Mouse (Mus musculus) liver, postnatal 0 days (tissue): ENCODE results near the gene Sdsl. TPM values are rescaled to one million over a fixed set of nuclear protein-coding genes. Genes with fewer than 3 reads are reported as not detected.

Experiments
- ATAC-seq: fragments of 200-750 bp; cut with Nextera tagmentation; 2 replicates; pipeline ENCODE4 v1.8.0; 2017; ENCODE audit warnings: mild to moderate bottlenecking, moderate library complexity
- DNase-seq: peaks from one replicate; pipeline ENCODE4 v3.0.0-alpha.2; 2016
- H3K27ac ChIP-seq: fragments of 300-500 bp; sonication (generic); 2 replicates; pipeline ENCODE4 v1.5.1; 2014; ENCODE audit warnings: antibody characterized with exemption, moderate library complexity, mild to moderate bottlenecking, low read depth
- H3K27me3 ChIP-seq: fragments of 300-500 bp; sonication (generic); 2 replicates; pipeline ENCODE4 v1.6.1; 2014; ENCODE audit warnings: low read length, control low read depth, mixed read lengths; ENCODE audit not compliant: insufficient read depth
- H3K36me3 ChIP-seq: fragments of 300-500 bp; sonication (generic); replicated peaks from 2 replicates; pipeline ENCODE4 v1.6.1; 2014; ENCODE audit warnings: mild to moderate bottlenecking, control low read depth, low read length, moderate library complexity, mixed read lengths; ENCODE audit not compliant: insufficient read depth
- H3K4me1 ChIP-seq: fragments of 300-500 bp; sonication (generic); 2 replicates; pipeline ENCODE4 v1.6.1; 2014; ENCODE audit warnings: antibody characterized with exemption, mild to moderate bottlenecking, control low read depth; ENCODE audit not compliant: insufficient read depth
- H3K4me2 ChIP-seq: fragments of 300-500 bp; sonication (generic); 2 replicates; pipeline ENCODE4 v1.6.1; 2014; ENCODE audit warnings: low read depth, mild to moderate bottlenecking, low read length, moderate library complexity, mixed read lengths
- H3K4me3 ChIP-seq: fragments of 300-500 bp; sonication (generic); 2 replicates; pipeline ENCODE4 v1.5.1; 2014; ENCODE audit warnings: low read depth, low read length
- H3K9ac ChIP-seq: fragments of 300-500 bp; sonication (generic); replicated peaks from 2 replicates; pipeline ENCODE4 v1.6.1; 2014; ENCODE audit warnings: mild to moderate bottlenecking, moderate library complexity
- H3K9me3 ChIP-seq: fragments of 300-500 bp; sonication (generic); 2 replicates; pipeline ENCODE4 v1.6.1; 2016; ENCODE audit warnings: mild to moderate bottlenecking, control low read depth, low read length, mixed read lengths
- CTCF ChIP-seq: sonication (generic); IDR thresholded peaks from 2 replicates; pipeline ENCODE4 v1.5.1; 2016; ENCODE audit warnings: antibody characterized with exemption, low read depth
- EP300 ChIP-seq: IDR thresholded peaks from 2 replicates; pipeline ENCODE4 v1.6.1; 2016; ENCODE audit warnings: antibody characterized with exemption, low read depth, mild to moderate bottlenecking
- WGBS: fragments of 180-500 bp; shearing (Covaris S2); extraction: QIAGEN DNeasy Blood & Tissue Kit; methylation state at CpG from one replicate; pipeline ENCODE4 v1.1.7; 2014; ENCODE audit not compliant: insufficient replicate concordance; 5-methylcytosine and 5-hydroxymethylcytosine counted together
- polyA plus RNA-seq: library from polyadenylated mRNA; unstranded; fragments of >200 nt; fragmentation: Nextera tagmentation; extraction: Ambion mirVana; gene quantifications from 2 replicates; pipeline ENCODE4 v1.2.1, GENCODE M21; 2015

Sdsl gene
- polyA plus RNA-seq, 1 experiment from 2014 or later: 21.0 TPM

DNA sequence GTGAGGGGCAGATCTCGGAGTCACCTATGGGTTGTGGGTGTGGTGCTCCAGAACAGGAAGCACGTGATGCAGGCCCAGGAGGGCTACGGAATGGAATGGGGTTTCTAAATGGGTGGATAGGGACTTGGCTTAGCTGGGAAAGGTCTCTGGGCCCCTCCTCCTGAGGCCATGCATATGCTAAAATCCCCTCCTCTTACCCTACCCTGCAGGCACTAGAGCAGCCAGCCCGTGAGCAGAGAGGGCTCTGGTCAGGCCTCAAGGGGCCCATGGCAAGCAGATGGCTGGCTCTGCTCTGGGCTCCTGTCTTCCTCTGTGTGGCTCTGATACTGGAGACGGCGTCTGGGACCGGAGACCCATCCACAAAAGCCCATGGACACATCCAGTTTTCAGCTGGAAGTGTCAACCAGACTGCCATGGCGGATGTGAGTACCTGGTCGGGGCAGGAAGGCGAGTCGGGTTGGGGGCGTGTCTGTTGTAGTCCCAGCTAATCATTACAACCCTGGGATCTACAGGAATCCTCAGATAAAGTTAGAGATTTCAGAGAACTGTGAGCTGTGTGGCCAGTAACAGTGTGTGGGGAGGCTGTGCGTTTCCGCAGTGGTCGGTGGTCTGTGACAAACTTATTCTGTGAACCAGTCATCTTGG, 40.4 kb upstream of the Sdsl start:
- peak overlapping the region; percentile 21; the same call in 1 of the 2 replicates for H3K9ac ChIP-seq
- no peak for ATAC-seq
- DNase-seq: no peak
- peak overlapping the region; percentile 95 for H3K27ac ChIP-seq
- no peaks in the 10 kb centered on the region for H3K27me3 ChIP-seq
- TF ChIP-seq CTCF (no peak), EP300 (no peak)
- peaks cover 37% of the 10 kb centered on the region for H3K4me1 ChIP-seq
- no peaks in the 10 kb centered on the region for H3K9me3 ChIP-seq
- WGBS: 63% methylated on average over 15 of the region's 15 CpGs
- peak overlapping the region; percentile 68 for H3K4me2 ChIP-seq
- H3K36me3 ChIP-seq: no peaks in the 10 kb centered on the region
- H3K4me3 ChIP-seq: peak overlapping the region; percentile 55

- H3K27me3 ChIP-seq: no peaks in the 10 kb centered on the region
- peak overlapping the region; percentile 63 for H3K9ac ChIP-seq
- H3K4me3 ChIP-seq: peak overlapping the region; percentile 55
- TF ChIP-seq CTCF (no peak), EP300 (no peak)
- DNase-seq (peak; percentile 57), ATAC-seq (no peak)
- peak overlapping the region; percentile 68 for H3K4me2 ChIP-seq
- H3K27ac ChIP-seq: peak overlapping the region; percentile 95
- no peaks in the 10 kb centered on the region for H3K9me3 ChIP-seq
- H3K36me3 ChIP-seq: no peaks in the 10 kb centered on the region
- H3K4me1 ChIP-seq: peaks cover 27% of the 10 kb centered on the region
- WGBS: 6% methylated on average over 14 of the region's 14 CpGs
These were observed 39.1 kb upstream of the Sdsl start for GRCm38 (mm10) chr5:120511643-120512220.

DNA sequence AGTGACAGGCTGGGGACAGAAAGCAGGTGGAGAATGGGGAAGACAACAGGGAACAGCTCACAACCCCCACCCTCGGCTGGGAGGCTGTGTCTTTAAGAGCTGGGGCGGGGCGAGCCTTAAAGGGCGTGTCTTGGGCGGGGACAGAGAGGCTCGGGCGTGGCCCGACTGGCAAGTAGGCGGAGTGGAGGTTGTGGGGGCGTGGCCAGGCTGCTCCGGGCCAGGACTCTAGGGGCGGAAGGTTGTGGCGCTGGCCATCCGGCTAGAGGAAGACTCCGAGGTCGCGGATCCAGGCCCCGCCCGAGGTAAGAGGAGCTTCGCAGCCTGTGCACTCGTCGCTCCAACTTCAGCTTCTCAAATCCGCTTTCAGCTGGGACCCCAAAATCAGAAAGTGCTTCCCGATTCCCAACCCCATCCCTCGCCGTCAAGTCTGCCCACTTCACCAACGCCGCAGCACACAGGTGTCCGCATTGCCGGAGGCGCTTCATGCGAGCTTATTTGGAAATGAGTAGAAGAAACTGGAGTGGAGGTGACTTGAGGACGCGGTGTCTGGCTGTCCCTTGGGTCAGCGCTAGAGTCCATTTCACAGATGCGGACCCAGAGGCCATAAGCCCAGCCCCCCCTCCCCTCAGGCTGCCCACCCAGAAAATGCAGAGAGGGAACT, 38.5 kb upstream of the Sdsl start, which contains the start of gene Slc8b1:
Slc8b1 (plus strand) TSS at position 187 of the 661 bp plus-strand sequence.
- under 1% methylated on average over 35 of the region's 36 CpGs for WGBS
- DNase-seq (peak; percentile 97), ATAC-seq (peak; percentile 83)
- no peaks in the 10 kb centered on the region for H3K9me3 ChIP-seq
- no peaks in the 10 kb centered on the region for H3K27me3 ChIP-seq
- no peaks in the 10 kb centered on the region for H3K36me3 ChIP-seq
- peak within 1 kb of the TSS; percentile 68 for H3K4me2 ChIP-seq
- peak within 1 kb of the TSS; percentile 95 for H3K27ac ChIP-seq
- H3K4me1 ChIP-seq: peaks cover 22% of the 10 kb centered on the region
- no peak for TF ChIP-seq EP300
- peak; percentile 1; the same call in 1 of the 2 replicates for TF ChIP-seq CTCF
- H3K9ac ChIP-seq: peak within 1 kb of the TSS; percentile 63
- peak within 1 kb of the TSS; percentile 55 for H3K4me3 ChIP-seq

GRCm38 (mm10) chr5:120507311-120507710, 34.7 kb upstream of the Sdsl start:
- Histone ChIP-seq H3K36me3 (no peaks in the 10 kb centered on the region), H3K9me3 (no peaks in the 10 kb centered on the region), H3K27ac (no peak overlapping the region), H3K27me3 (no peaks in the 10 kb centered on the region), H3K4me1 (peaks cover 18% of the 10 kb centered on the region), H3K9ac (no peak overlapping the region), H3K4me2 (no peak overlapping the region), H3K4me3 (no peak overlapping the region)
- 70% methylated on average over 4 of the region's 4 CpGs for WGBS
- TF ChIP-seq EP300 (no peak), CTCF (no peak)
- DNase-seq (no peak), ATAC-seq (no peak)

- TF ChIP-seq EP300 (no peak), CTCF (no peak)
- ATAC-seq: no peak
- H3K27ac ChIP-seq: no peak overlapping the region
These were observed 33.9 kb upstream of the Sdsl start for GRCm38 (mm10) chr5:120506490-120506889.

GRCm38 (mm10) chr5:120505781-120506180, 33.2 kb upstream of the Sdsl start:
- no peak for ATAC-seq
- WGBS: 65% methylated on average over 9 of the region's 9 CpGs

More at GRCm38 (mm10) chr5:120506490-120506889, 33.9 kb upstream of the Sdsl start:
- H3K27me3 ChIP-seq: no peaks in the 10 kb centered on the region
- WGBS: 67% methylated on average over 9 of the region's 9 CpGs
- H3K9me3 ChIP-seq: no peaks in the 10 kb centered on the region
- H3K36me3 ChIP-seq: no peaks in the 10 kb centered on the region
- H3K4me3 ChIP-seq: no peak overlapping the region
- no peak for DNase-seq
- peaks cover 26% of the 10 kb centered on the region for H3K4me1 ChIP-seq
- H3K4me2 ChIP-seq: no peak overlapping the region
- H3K9ac ChIP-seq: no peak overlapping the region

More at GRCm38 (mm10) chr5:120505781-120506180, 33.2 kb upstream of the Sdsl start:
- no peaks in the 10 kb centered on the region for H3K27me3 ChIP-seq
- no peak for DNase-seq
- no peak overlapping the region for H3K4me2 ChIP-seq
- H3K27ac ChIP-seq: no peak overlapping the region
- no peaks in the 10 kb centered on the region for H3K36me3 ChIP-seq
- no peak overlapping the region for H3K4me3 ChIP-seq
- no peak overlapping the region for H3K9ac ChIP-seq
- TF ChIP-seq CTCF: no peak
- no peak for TF ChIP-seq EP300
- no peaks in the 10 kb centered on the region for H3K9me3 ChIP-seq
- H3K4me1 ChIP-seq: peaks cover 24% of the 10 kb centered on the region
